Mouse (Mus musculus): ENCODE measurements around the gene Gal3st4. TPM values are rescaled to one million over a fixed set of nuclear protein-coding genes. Genes with fewer than 3 reads are reported as not detected.

Gene Gal3st4
- total RNA-seq (2021), result under 1 TPM; 0.36 to 0.69 TPM
- long read RNA-seq, experiment 1, result 0 reads
- long read RNA-seq, experiment 2, partial matches to known transcripts, result 0 of 3 reads
- long read RNA-seq, experiment 2, other reads (novel, unspliced or antisense), result 2 of 3 reads

- DNase-seq (ENCODE audit: low spot score in 2 of 2), result no peak
Observed at GRCm38 (mm10) chr5:138272409-138272923, at the start of gene Gal3st4. Gene Gal3st4, minus strand, starts transcription at chr5:138272840.

- no peak for DNase-seq (ENCODE audit: low spot score in 2 of 2)
Observed at GRCm38 (mm10) chr5:138312795-138313194, 40.2 kb upstream of the Gal3st4 start.

- DNase-seq (ENCODE audit: low spot score in 2 of 2), result no peak
Observed at GRCm38 (mm10) chr5:138299613-138300012, 27.0 kb upstream of the Gal3st4 start.

GRCm38 (mm10) chr5:138294158-138294557 is 21.5 kb upstream of the Gal3st4 start:
- DNase-seq (ENCODE audit: low spot score in 2 of 2), result no peak

GRCm38 (mm10) chr5:138291638-138292037 is 19.0 kb upstream of the Gal3st4 start:
- DNase-seq (ENCODE audit: low spot score in 2 of 2), result no peak

- DNase-seq (ENCODE audit: low spot score in 2 of 2), result no peak
Observed at GRCm38 (mm10) chr5:138287861-138288260, 15.2 kb upstream of the Gal3st4 start.

GRCm38 (mm10) chr5:138283540-138283939 is 10.9 kb upstream of the Gal3st4 start:
- no peak for DNase-seq (ENCODE audit: low spot score in 2 of 2)

- DNase-seq (ENCODE audit: low spot score in 2 of 2), result no peak
Observed at GRCm38 (mm10) chr5:138281798-138282197, 9.2 kb upstream of the Gal3st4 start.

GRCm38 (mm10) chr5:138280829-138281228 is 8.2 kb upstream of the Gal3st4 start:
- DNase-seq (ENCODE audit: low spot score in 2 of 2), result no peak

- no peak for DNase-seq (ENCODE audit: low spot score in 2 of 2)
Observed at GRCm38 (mm10) chr5:138280425-138280768, 7.8 kb upstream of the Gal3st4 start.

GRCm38 (mm10) chr5:138279585-138280424 is 7.2 kb upstream of the Gal3st4 start, which contains the start of the genes Gm43720, Gpc2 and Stag3:
Gene Gm43720, minus strand, starts transcription at chr5:138279958.
Gene Gpc2, minus strand, starts transcription at chr5:138280005.
Gene Stag3, plus strand, starts transcription at chr5:138280240.
- peak; percentile 65 to 86 for DNase-seq (ENCODE audit: low spot score in 2 of 2)

- DNase-seq (ENCODE audit: low spot score in 2 of 2), result no peak
Observed at GRCm38 (mm10) chr5:138277994-138278393, 5.4 kb upstream of the Gal3st4 start.

- no peak for DNase-seq (ENCODE audit: low spot score in 2 of 2)
Observed at GRCm38 (mm10) chr5:138275216-138276050, 2.8 kb upstream of the Gal3st4 start.

GRCm38 (mm10) chr5:138274186-138274585 is 1.5 kb upstream of the Gal3st4 start:
- no peak for DNase-seq (ENCODE audit: low spot score in 2 of 2)

- DNase-seq (ENCODE audit: low spot score in 2 of 2), result no peak
Observed at GRCm38 (mm10) chr5:138271232-138271631, 1.4 kb downstream of the Gal3st4 start.

- no peak for DNase-seq (ENCODE audit: low spot score in 2 of 2)
Observed at GRCm38 (mm10) chr5:138268980-138269379, 3.7 kb downstream of the Gal3st4 start.

GRCm38 (mm10) chr5:138267114-138267513 is 5.5 kb downstream of the Gal3st4 start:
- DNase-seq (ENCODE audit: low spot score in 2 of 2), result no peak

GRCm38 (mm10) chr5:138265712-138266111 is 6.9 kb downstream of the Gal3st4 start:
- no peak for DNase-seq (ENCODE audit: low spot score in 2 of 2)

- DNase-seq (ENCODE audit: low spot score in 2 of 2), result no peak
Observed at GRCm38 (mm10) chr5:138264207-138264578, 8.4 kb downstream of the Gal3st4 start.

GRCm38 (mm10) chr5:138263260-138264206 is 9.1 kb downstream of the Gal3st4 start, which contains the start of gene BC037034:
Gene BC037034, minus strand, starts transcription at chr5:138264033.
- DNase-seq (ENCODE audit: low spot score in 2 of 2), result peak; percentile 86 to 94
